Mouse (Mus musculus) liver, embryonic 15.5 days (tissue): Measurements from ENCODE around the gene Olfr845. TPM values are rescaled to one million over a fixed set of nuclear protein-coding genes. Genes with fewer than 3 reads are reported as not detected.

Experiments used
- ATAC-seq: fragments of 200-750 bp; cut with Nextera tagmentation; 2 replicates; pipeline ENCODE4 v1.8.0; 2017; ENCODE audit warnings: moderate number of reproducible peaks, mild to moderate bottlenecking, moderate library complexity; ENCODE audit not compliant: insufficient read depth
- H3K27ac ChIP-seq: fragments of 300-500 bp; sonication (generic); replicated peaks from 2 replicates; pipeline ENCODE4 v1.5.1; 2015; ENCODE audit warnings: mild to moderate bottlenecking, inconsistent platforms
- H3K27me3 ChIP-seq: fragments of 300-500 bp; sonication (generic); 2 replicates; pipeline ENCODE4 v1.6.1; 2015; ENCODE audit warnings: mild to moderate bottlenecking, inconsistent platforms
- H3K36me3 ChIP-seq: fragments of 300-500 bp; sonication (generic); replicated peaks from 2 replicates; pipeline ENCODE4 v1.6.1; 2015; ENCODE audit warnings: moderate library complexity, mild to moderate bottlenecking, inconsistent platforms
- H3K4me1 ChIP-seq: fragments of 300-500 bp; sonication (generic); replicated peaks from 2 replicates; pipeline ENCODE4 v1.6.1; 2015; ENCODE audit warnings: inconsistent platforms
- H3K4me2 ChIP-seq: fragments of 300-500 bp; sonication (generic); 2 replicates; pipeline ENCODE4 v1.6.1; 2015; ENCODE audit warnings: moderate library complexity, mild to moderate bottlenecking, inconsistent platforms
- H3K4me3 ChIP-seq: fragments of 300-500 bp; sonication (generic); replicated peaks from 2 replicates; pipeline ENCODE4 v1.5.1; 2015; ENCODE audit warnings: mild to moderate bottlenecking, inconsistent platforms
- H3K9ac ChIP-seq: fragments of 300-500 bp; sonication (generic); 2 replicates; pipeline ENCODE4 v1.6.1; 2015; ENCODE audit warnings: moderate library complexity, mild to moderate bottlenecking, inconsistent platforms
- H3K9me3 ChIP-seq: fragments of 300-500 bp; sonication (generic); replicated peaks from 2 replicates; pipeline ENCODE4 v1.6.1; 2016; ENCODE audit warnings: inconsistent platforms
- WGBS: fragments of 180-500 bp; shearing (Covaris S2); methylation state at CpG from one replicate; pipeline ENCODE4 v1.1.7; 2015; ENCODE audit warnings: mixed read lengths; ENCODE audit not compliant: insufficient replicate concordance; 5-methylcytosine and 5-hydroxymethylcytosine counted together
- polyA plus RNA-seq: library from polyadenylated mRNA; unstranded; fragments of >200 nt; fragmentation: Nextera tagmentation; extraction: Ambion mirVana; gene quantifications from 2 replicates; pipeline ENCODE4 v1.2.1, GENCODE M21; 2015

Gene Olfr845
- polyA plus RNA-seq, result not detected in 2 replicates

GRCm38 (mm10) chr9:19336157-19336556 is at the start of gene Olfr845:
Olfr845 (plus strand) TSS chr9:19336457.
- Histone ChIP-seq H3K4me3 (no peak within 1 kb of the TSS), H3K27me3 (no peaks in the 10 kb centered on the region), H3K4me1 (no peaks in the 10 kb centered on the region), H3K27ac (no peak within 1 kb of the TSS), H3K36me3 (no peaks in the 10 kb centered on the region), H3K9me3 (no peaks in the 10 kb centered on the region), H3K9ac (no peak within 1 kb of the TSS), H3K4me2 (no peak within 1 kb of the TSS)
- 49% methylated on average over 1 of the region's 1 CpGs for WGBS
- no peak for ATAC-seq

GRCm38 (mm10) chr9:19316047-19316446 is 20.2 kb upstream of the Olfr845 start, which contains the start of gene Olfr844:
Olfr844 (plus strand) TSS chr9:19316347.
- Histone ChIP-seq H3K4me1 (no peaks in the 10 kb centered on the region), H3K27ac (no peak within 1 kb of the TSS), H3K9me3 (no peaks in the 10 kb centered on the region), H3K4me2 (no peak within 1 kb of the TSS), H3K36me3 (no peaks in the 10 kb centered on the region), H3K9ac (no peak within 1 kb of the TSS), H3K27me3 (no peaks in the 10 kb centered on the region), H3K4me3 (no peak within 1 kb of the TSS)
- no peak for ATAC-seq

DNA sequence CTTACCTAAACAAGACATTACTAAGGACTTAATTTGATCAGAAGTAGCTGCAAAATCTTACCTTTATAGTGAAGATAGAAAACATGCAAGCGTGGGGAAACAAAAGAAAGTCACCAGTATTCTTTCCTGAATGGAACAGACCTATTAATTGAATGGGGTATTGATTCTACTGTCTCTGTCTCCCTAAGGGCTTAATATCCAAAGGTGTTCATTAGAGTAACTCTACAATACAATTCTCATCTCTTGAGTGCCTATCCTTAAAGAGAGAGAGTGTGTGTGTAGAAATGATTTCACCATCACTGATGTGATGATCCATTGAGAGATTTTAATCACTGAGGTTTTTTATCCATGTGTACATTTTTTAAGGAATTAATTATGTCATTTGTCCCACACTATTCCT is 27.6 kb downstream of the Olfr845 start, which contains the start of gene Olfr846:
Gene Olfr846, minus strand, starts transcription at position 101 of the 400 bp plus-strand sequence.
- WGBS, result 27% methylated on average over 1 of the region's 1 CpGs
- H3K9me3 ChIP-seq, result no peaks in the 10 kb centered on the region
- H3K27me3 ChIP-seq, result no peaks in the 10 kb centered on the region
- no peak within 1 kb of the TSS for H3K27ac ChIP-seq
- ATAC-seq, result no peak
- no peaks in the 10 kb centered on the region for H3K4me1 ChIP-seq
- no peaks in the 10 kb centered on the region for H3K36me3 ChIP-seq
- H3K4me2 ChIP-seq, result no peak within 1 kb of the TSS
- H3K4me3 ChIP-seq, result no peak within 1 kb of the TSS
- no peak within 1 kb of the TSS for H3K9ac ChIP-seq

DNA sequence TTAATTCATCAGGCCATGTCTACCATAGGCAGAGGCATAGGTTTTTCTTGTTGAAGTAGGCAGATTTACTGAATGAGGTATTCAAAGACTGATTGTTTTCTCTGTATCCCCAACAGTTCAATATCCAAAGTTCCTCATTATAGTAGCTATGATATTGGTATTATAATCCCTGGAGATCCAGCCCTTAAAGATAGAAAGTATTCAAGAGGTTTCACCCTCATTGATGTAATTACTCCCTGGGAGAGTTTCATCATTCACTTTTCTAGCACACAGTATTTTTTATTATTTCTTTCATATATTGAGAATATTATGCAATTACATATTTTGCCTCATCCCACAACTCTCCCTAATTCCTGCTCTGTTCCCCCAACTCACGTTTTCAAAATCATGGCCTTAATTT is 42.3 kb downstream of the Olfr845 start, which contains the start of gene Olfr847:
Gene Olfr847, minus strand, starts transcription at position 101 of the 400 bp plus-strand sequence.
- Histone ChIP-seq H3K4me1 (no peaks in the 10 kb centered on the region), H3K9ac (no peak within 1 kb of the TSS), H3K27me3 (no peaks in the 10 kb centered on the region), H3K9me3 (no peaks in the 10 kb centered on the region), H3K4me3 (no peak within 1 kb of the TSS), H3K27ac (no peak within 1 kb of the TSS), H3K4me2 (no peak within 1 kb of the TSS), H3K36me3 (no peaks in the 10 kb centered on the region)
- WGBS, result 36% methylated on average over 1 of the region's 1 CpGs
- no peak for ATAC-seq

Other genes starting within 250 kb of the Olfr845 start
- gene Olfr836, start 216.1 kb upstream of the Olfr845 start, polyA plus RNA-seq, result not detected in 2 replicates
- not detected in 2 replicates for gene Olfr837, start 200.1 kb upstream of the Olfr845 start, polyA plus RNA-seq
- gene Olfr839-ps1, start 159.1 kb upstream of the Olfr845 start, polyA plus RNA-seq, result not detected in 2 replicates
- gene Olfr843, start 84.5 kb upstream of the Olfr845 start, polyA plus RNA-seq, result not detected in 2 replicates
- not detected in 2 replicates for gene Olfr844, start 20.1 kb upstream of the Olfr845 start, polyA plus RNA-seq
- gene Olfr846, start 27.5 kb downstream of the Olfr845 start, polyA plus RNA-seq, result not detected in 2 replicates
- gene Olfr847, start 42.2 kb downstream of the Olfr845 start, polyA plus RNA-seq, result not detected in 2 replicates
- not detected in 2 replicates for gene Olfr849, start 103.8 kb downstream of the Olfr845 start, polyA plus RNA-seq
- gene Olfr850, start 141.8 kb downstream of the Olfr845 start, polyA plus RNA-seq, result not detected in 2 replicates
- not detected in 2 replicates for gene Olfr851, start 156.8 kb downstream of the Olfr845 start, polyA plus RNA-seq
- not detected in 2 replicates for gene Olfr853, start 204.6 kb downstream of the Olfr845 start, polyA plus RNA-seq
- not detected in 2 replicates for gene Olfr854, start 230.9 kb downstream of the Olfr845 start, polyA plus RNA-seq
- gene Olfr855, start 246.2 kb downstream of the Olfr845 start, polyA plus RNA-seq, result not detected in 2 replicates